Mouse (Mus musculus) embryo, embryonic 10.5 days (tissue): ENCODE data around the gene Ankrd13d.
A peak's percentile ranks its signal among the peaks of the same experiment; 100 is the strongest.
"Not testable (repeated sequence)": the region's sequence is repeated elsewhere in the genome, so short reads cannot be mapped to it uniquely, and the experiment has no call there.

Experiments
- DNase-seq: peaks from one replicate; pipeline ENCODE4 v3.0.0-alpha.2; 2015; ENCODE audit warnings: low spot score

The Ankrd13d gene

GRCm38 (mm10) chr19:4263702-4264101, 19.2 kb downstream of the Ankrd13d start:
- DNase-seq = no peak

GRCm38 (mm10) chr19:4262756-4263155, 20.2 kb downstream of the Ankrd13d start:
- DNase-seq = no peak

- no peak for DNase-seq
Measured at GRCm38 (mm10) chr19:4261038-4261698, 21.8 kb downstream of the Ankrd13d start.

- no peak for DNase-seq
Measured at GRCm38 (mm10) chr19:4257897-4258252, 25.1 kb downstream of the Ankrd13d start.

GRCm38 (mm10) chr19:4257216-4257896, 25.6 kb downstream of the Ankrd13d start:
- peak; percentile 100 for DNase-seq

- no peak for DNase-seq
Measured at GRCm38 (mm10) chr19:4255583-4256162, 27.3 kb downstream of the Ankrd13d start.

GRCm38 (mm10) chr19:4254230-4254629, 28.7 kb downstream of the Ankrd13d start:
- no peak for DNase-seq

GRCm38 (mm10) chr19:4248683-4249082, 34.3 kb downstream of the Ankrd13d start:
- DNase-seq = not testable (repeated sequence)

GRCm38 (mm10) chr19:4247010-4247409, 35.9 kb downstream of the Ankrd13d start:
- DNase-seq = no peak

- DNase-seq = no peak
Measured at GRCm38 (mm10) chr19:4244775-4245174, 38.2 kb downstream of the Ankrd13d start.

- DNase-seq = no peak
Measured at GRCm38 (mm10) chr19:4242416-4242815, 40.5 kb downstream of the Ankrd13d start.

GRCm38 (mm10) chr19:4240247-4240668, 42.7 kb downstream of the Ankrd13d start:
- peak; percentile 66 for DNase-seq

- no peak for DNase-seq
Measured at GRCm38 (mm10) chr19:4234548-4234947, 48.4 kb downstream of the Ankrd13d start.

GRCm38 (mm10) chr19:4232651-4233050, 50.3 kb downstream of the Ankrd13d start:
- DNase-seq = no peak

- DNase-seq = no peak
Measured at GRCm38 (mm10) chr19:4232186-4232572, 50.8 kb downstream of the Ankrd13d start.

- peak; percentile 97 for DNase-seq
Measured at GRCm38 (mm10) chr19:4231253-4232185, 51.4 kb downstream of the Ankrd13d start, which contains the start of gene Pold4. Pold4 (plus strand) TSS chr19:4231899.

GRCm38 (mm10) chr19:4230415-4230814, 52.5 kb downstream of the Ankrd13d start:
- no peak for DNase-seq

- DNase-seq = no peak
Measured at GRCm38 (mm10) chr19:4229451-4230076, 53.4 kb downstream of the Ankrd13d start.

- DNase-seq = no peak
Measured at GRCm38 (mm10) chr19:4228891-4229290, 54.0 kb downstream of the Ankrd13d start.

GRCm38 (mm10) chr19:4227894-4228678, 54.9 kb downstream of the Ankrd13d start:
- DNase-seq = peak; percentile 93

GRCm38 (mm10) chr19:4227446-4227845, 55.5 kb downstream of the Ankrd13d start:
- no peak for DNase-seq
